Mouse (Mus musculus) stomach, postnatal 0 days (tissue): ENCODE data around the gene Rnf34.

Experiments
- CTCF ChIP-seq: IDR thresholded peaks from 2 replicates; pipeline ENCODE4 v1.5.1; 2016; ENCODE audit warnings: antibody characterized with exemption, low read depth, mild to moderate bottlenecking, moderate library complexity
- EP300 ChIP-seq: optimal IDR thresholded peaks from 2 replicates; pipeline ENCODE3; 2016; ENCODE audit warnings: antibody characterized with exemption

GRCm38 (mm10) chr5:122901179-122901578, 51.3 kb downstream of the Rnf34 start:
- TF ChIP-seq EP300, result no peak
- TF ChIP-seq CTCF, result no peak
